Mouse (Mus musculus): ENCODE data around the gene Sirpa. TPM values are rescaled to one million over a fixed set of nuclear protein-coding genes. Genes with fewer than 3 reads are reported as not detected.
A peak's percentile ranks its signal among the peaks of the same experiment; 100 is the strongest.

Sirpa gene
- polyA plus RNA-seq, 1 experiment from 2014 or later = 27.8 TPM

DNA sequence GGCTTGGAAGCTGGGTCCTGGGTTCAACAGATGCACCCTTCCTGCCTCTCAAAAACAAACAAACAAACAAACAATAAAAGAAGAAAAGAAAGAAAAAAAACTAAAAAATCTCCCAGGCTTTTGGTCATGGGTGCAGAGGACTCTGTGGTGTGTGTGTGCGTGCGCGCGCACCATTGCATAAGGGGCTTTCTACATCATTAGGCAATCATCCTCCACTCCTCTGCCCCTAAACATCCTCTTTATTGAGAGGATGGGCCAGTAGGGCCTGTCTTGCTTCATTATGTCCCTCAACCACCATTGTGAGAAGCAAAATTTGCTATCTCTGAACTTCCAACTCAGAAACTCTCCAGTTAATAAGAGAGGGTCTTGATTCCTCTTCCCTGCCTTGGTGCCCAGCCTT, 738 bp upstream of the Sirpa start:
- WGBS (ENCODE audit: insufficient replicate concordance) = 64% methylated on average over 4 of the region's 4 CpGs
- Histone ChIP-seq H3K27ac (ENCODE audit: low read length) (peak overlapping the region; percentile 86), H3K4me3 (ENCODE audit: low read depth, low read length) (peak overlapping the region; percentile 64; the same call in 1 of the 2 replicates)

DNA sequence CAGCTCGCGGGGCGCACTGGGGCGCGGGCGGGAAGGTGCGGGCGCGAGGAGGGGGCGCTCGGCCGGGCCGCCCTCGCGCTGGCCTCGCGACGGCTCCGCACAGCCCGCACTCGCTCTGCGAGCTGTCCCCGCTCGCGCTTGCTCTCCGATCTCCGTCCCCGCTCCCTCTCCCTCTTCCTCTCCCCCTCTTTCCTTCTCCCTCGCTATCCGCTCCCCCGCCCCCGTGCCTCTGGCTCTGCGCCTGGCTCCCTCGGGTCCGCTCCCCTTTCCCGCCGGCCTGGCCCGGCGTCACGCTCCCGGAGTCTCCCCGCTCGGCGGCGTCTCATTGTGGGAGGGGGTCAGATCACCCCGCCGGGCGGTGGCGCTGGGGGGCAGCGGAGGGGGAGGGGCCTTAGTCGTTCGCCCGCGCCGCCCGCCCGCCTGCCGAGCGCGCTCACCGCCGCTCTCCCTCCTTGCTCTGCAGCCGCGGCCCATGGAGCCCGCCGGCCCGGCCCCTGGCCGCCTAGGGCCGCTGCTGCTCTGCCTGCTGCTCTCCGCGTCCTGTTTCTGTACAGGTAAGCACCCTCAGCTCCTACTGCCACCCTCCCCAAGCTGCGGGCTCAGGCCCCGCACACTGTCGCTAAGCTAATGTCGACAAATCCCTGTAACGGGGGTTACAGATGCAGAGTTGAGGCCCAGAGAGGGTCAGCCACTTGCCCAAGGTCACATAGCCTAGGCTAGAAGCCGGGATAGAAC, 673 bp downstream of the Sirpa start:
- WGBS (ENCODE audit: insufficient replicate concordance) = 1% methylated on average over 31 of the region's 77 CpGs
- peak; percentile 15 for ATAC-seq (ENCODE audit: low read depth)
- H3K4me2 ChIP-seq (ENCODE audit: low read depth, low read length) = peak overlapping the region; percentile 63

More for the DNA sequence above, 738 bp upstream of the Sirpa start:
- peaks cover 23% of the 10 kb centered on the region for H3K27me3 ChIP-seq (ENCODE audit: control insufficient read depth, insufficient read depth, low read depth, low read length)
- peak overlapping the region; percentile 63; the same call in 1 of the 2 replicates for H3K4me2 ChIP-seq (ENCODE audit: low read depth, low read length)
- H3K36me3 ChIP-seq (ENCODE audit: control insufficient read depth, insufficient read depth) = no peaks in the 10 kb centered on the region
- no peak overlapping the region for H3K9ac ChIP-seq (ENCODE audit: low read depth, low read length)
- no peaks in the 10 kb centered on the region; the same call in 1 of the 2 replicates for H3K4me1 ChIP-seq (ENCODE audit: control insufficient read depth, low read depth, low read length)
- ATAC-seq (ENCODE audit: low read depth) = no peak
- H3K9me3 ChIP-seq (replicated peaks; ENCODE audit: control insufficient read depth, low read length) = no peaks in the 10 kb centered on the region

DNA sequence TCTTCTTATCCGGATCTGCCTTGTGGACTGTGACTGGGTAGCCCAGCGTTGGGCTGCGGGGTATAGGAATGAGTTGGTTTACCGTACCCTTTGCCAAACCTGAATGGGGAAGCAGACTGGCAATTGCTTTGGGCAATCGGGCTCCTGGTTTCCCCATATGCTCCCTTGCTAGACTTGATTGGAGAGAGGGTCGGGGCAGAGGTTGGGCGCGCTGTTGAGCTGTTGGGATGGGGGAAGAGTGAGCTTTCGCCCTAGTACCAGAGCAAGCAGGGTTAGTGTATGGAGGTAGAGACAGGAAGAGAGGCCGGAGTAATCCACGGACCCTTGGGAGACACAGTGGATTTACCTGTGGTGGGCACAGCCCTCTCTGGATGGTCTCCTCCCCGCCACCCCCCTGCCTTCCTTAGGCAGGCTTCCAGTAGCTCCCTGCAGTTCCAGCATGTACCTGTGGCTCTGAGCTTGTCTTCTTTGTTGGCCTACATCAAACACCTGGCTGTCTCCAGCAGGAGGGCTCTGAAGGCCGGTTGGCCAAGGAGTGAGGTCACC, 1.3 kb downstream of the Sirpa start:
- Histone ChIP-seq H3K4me1 (ENCODE audit: control insufficient read depth, low read depth, low read length) (no peaks in the 10 kb centered on the region), H3K27me3 (ENCODE audit: control insufficient read depth, insufficient read depth, low read depth, low read length) (peaks cover 23% of the 10 kb centered on the region), H3K9ac (ENCODE audit: low read depth, low read length) (peak overlapping the region; percentile 65), H3K4me2 (ENCODE audit: low read depth, low read length) (peak overlapping the region; percentile 63), H3K4me3 (ENCODE audit: low read depth, low read length) (peak overlapping the region; percentile 64), H3K36me3 (ENCODE audit: control insufficient read depth, insufficient read depth) (no peaks in the 10 kb centered on the region), H3K27ac (ENCODE audit: low read length) (peak overlapping the region; percentile 86), H3K9me3 (replicated peaks; ENCODE audit: control insufficient read depth, low read length) (no peaks in the 10 kb centered on the region)
- WGBS (ENCODE audit: insufficient replicate concordance) = 11% methylated on average over 13 of the region's 13 CpGs
- ATAC-seq (ENCODE audit: low read depth) = no peak

More for the DNA sequence above, 673 bp downstream of the Sirpa start:
- Histone ChIP-seq H3K9me3 (replicated peaks; ENCODE audit: control insufficient read depth, low read length) (no peaks in the 10 kb centered on the region), H3K4me3 (ENCODE audit: low read depth, low read length) (peak overlapping the region; percentile 64), H3K27me3 (ENCODE audit: control insufficient read depth, insufficient read depth, low read depth, low read length) (peaks cover 23% of the 10 kb centered on the region), H3K27ac (ENCODE audit: low read length) (peak overlapping the region; percentile 86), H3K4me1 (ENCODE audit: control insufficient read depth, low read depth, low read length) (no peaks in the 10 kb centered on the region; the same call in 1 of the 2 replicates), H3K36me3 (ENCODE audit: control insufficient read depth, insufficient read depth) (no peaks in the 10 kb centered on the region), H3K9ac (ENCODE audit: low read depth, low read length) (peak overlapping the region; percentile 65)

DNA sequence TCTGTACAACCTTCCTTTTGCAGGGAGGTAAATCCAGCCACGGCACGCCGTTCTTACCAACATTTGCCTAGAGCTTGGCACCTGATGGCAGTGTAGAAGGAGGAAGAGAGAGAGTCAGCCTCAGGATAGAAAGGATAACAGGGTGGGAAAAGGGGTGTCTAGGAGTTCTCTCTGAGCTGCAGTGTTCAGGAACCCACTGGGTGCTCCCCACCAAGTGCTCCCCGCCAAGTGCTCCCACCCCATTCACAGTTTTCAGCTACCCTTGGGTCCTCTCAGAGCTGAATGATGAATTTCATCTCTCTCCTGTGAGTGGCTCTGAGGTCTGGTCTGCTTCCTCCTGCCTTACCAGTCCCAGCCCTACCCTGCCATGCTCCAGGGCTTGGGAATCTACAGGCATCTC, 1.9 kb downstream of the Sirpa start:
- no peaks in the 10 kb centered on the region for H3K4me1 ChIP-seq (ENCODE audit: control insufficient read depth, low read depth, low read length)
- H3K4me2 ChIP-seq (ENCODE audit: low read depth, low read length) = peak overlapping the region; percentile 63; the same call in 1 of the 2 replicates
- H3K9ac ChIP-seq (ENCODE audit: low read depth, low read length) = no peak overlapping the region
- H3K27me3 ChIP-seq (ENCODE audit: control insufficient read depth, insufficient read depth, low read depth, low read length) = peaks cover 23% of the 10 kb centered on the region
- no peaks in the 10 kb centered on the region for H3K9me3 ChIP-seq (replicated peaks; ENCODE audit: control insufficient read depth, low read length)
- no peak overlapping the region for H3K27ac ChIP-seq (ENCODE audit: low read length)
- no peak for ATAC-seq (ENCODE audit: low read depth)
- no peaks in the 10 kb centered on the region for H3K36me3 ChIP-seq (ENCODE audit: control insufficient read depth, insufficient read depth)
- 58% methylated on average over 4 of the region's 4 CpGs for WGBS (ENCODE audit: insufficient replicate concordance)
- H3K4me3 ChIP-seq (ENCODE audit: low read depth, low read length) = peak overlapping the region; percentile 64

DNA sequence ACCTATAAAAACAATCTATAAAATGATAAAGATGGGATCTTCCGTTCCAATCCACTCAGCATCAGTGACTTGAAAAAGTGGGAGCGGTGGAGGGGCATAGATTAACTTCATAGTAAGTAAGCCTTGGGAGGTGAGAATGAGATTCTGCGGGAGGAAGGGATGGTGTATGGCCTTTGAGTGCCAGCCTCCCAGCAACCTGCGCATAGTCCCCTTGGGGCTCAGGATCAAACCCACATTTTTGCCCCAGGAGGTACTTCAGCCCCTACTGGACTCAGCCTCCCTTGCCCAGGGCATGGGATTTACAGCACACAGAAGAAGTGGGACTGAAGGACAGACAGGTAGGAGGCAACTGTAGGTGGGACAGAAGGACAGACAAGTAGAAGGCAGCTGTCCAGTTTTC, 2.6 kb downstream of the Sirpa start:
- Histone ChIP-seq H3K9ac (ENCODE audit: low read depth, low read length) (no peak overlapping the region), H3K27ac (ENCODE audit: low read length) (peak overlapping the region; percentile 42; the same call in 1 of the 2 replicates)

DNA sequence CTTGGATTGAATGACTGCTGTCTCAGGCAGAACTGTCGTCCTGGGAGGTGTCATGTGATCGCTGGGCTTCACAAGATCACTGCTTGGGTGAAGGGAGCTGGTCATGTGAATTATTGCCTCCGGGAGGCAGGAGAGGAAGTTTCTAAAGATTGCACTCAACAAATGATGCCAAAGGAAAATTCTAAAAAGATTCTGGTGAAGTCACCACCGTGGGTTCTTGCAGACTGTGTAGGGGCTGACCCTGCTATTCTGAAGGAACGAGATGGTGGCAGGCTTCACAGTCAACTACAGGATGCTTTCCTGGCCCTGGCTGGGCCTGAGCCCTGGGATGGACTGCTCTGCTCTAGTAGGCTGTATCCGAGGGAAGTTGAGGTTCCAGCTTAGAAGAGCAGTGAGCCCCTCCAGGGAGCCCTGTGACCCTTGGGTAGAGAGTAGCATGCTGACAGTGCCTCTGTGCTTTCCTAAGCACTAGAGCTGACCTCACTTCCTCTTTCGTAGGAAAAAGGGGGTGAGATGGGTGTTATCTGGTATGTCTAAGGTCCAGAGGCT, 3.1 kb downstream of the Sirpa start:
- Histone ChIP-seq H3K9ac (ENCODE audit: low read depth, low read length) (no peak overlapping the region), H3K9me3 (replicated peaks; ENCODE audit: control insufficient read depth, low read length) (no peaks in the 10 kb centered on the region), H3K4me3 (ENCODE audit: low read depth, low read length) (no peak overlapping the region; the same call in 1 of the 2 replicates), H3K27ac (ENCODE audit: low read length) (0 out of 2 replicates have a peak overlapping the region, but pooled peaks have one; percentile 28), H3K4me1 (ENCODE audit: control insufficient read depth, low read depth, low read length) (no peaks in the 10 kb centered on the region), H3K36me3 (ENCODE audit: control insufficient read depth, insufficient read depth) (no peaks in the 10 kb centered on the region), H3K27me3 (ENCODE audit: control insufficient read depth, insufficient read depth, low read depth, low read length) (peaks cover 23% of the 10 kb centered on the region), H3K4me2 (ENCODE audit: low read depth, low read length) (peak overlapping the region; percentile 23)
- no peak for ATAC-seq (ENCODE audit: low read depth)
- 15% methylated on average over 7 of the region's 7 CpGs for WGBS (ENCODE audit: insufficient replicate concordance)

More for the DNA sequence above, 2.6 kb downstream of the Sirpa start:
- H3K9me3 ChIP-seq (replicated peaks; ENCODE audit: control insufficient read depth, low read length) = no peaks in the 10 kb centered on the region
- no peaks in the 10 kb centered on the region for H3K4me1 ChIP-seq (ENCODE audit: control insufficient read depth, low read depth, low read length)
- no peak for ATAC-seq (ENCODE audit: low read depth)
- no peaks in the 10 kb centered on the region for H3K36me3 ChIP-seq (ENCODE audit: control insufficient read depth, insufficient read depth)
- H3K27me3 ChIP-seq (ENCODE audit: control insufficient read depth, insufficient read depth, low read depth, low read length) = peaks cover 23% of the 10 kb centered on the region
- 73% methylated on average over 4 of the region's 4 CpGs for WGBS (ENCODE audit: insufficient replicate concordance)
- peak overlapping the region; percentile 23 for H3K4me2 ChIP-seq (ENCODE audit: low read depth, low read length)
- peak overlapping the region; percentile 64; the same call in 1 of the 2 replicates for H3K4me3 ChIP-seq (ENCODE audit: low read depth, low read length)

DNA sequence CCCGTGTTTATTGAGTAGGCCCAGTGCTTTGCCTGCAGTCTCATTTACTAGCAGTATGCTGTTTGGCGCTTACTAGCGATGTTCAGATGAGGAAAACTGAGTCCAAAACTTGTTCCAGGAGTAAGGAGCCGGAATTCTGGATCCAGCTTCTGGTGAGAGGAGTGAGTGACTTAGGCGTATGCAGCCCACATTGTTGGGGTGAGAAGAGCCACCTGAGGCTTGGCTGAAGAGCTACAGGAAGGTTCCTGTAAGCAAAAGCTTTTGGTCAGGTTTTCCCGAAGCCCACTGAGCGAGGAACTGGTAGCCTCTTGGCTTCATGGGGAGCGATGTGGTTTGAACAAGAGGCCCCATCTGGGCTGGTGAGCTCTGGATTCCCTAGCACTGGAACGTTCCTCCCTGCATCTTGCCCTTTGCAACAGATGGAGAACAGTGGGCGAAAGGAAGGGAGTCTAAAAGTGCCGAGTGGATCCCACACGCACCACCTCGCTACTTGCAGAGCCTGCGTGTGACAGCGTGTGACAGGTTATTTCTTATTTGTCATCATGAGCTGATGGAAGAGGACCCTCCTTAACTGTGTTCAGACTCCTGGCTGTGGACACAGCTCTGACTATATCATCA, 4.0 kb downstream of the Sirpa start:
- peaks cover 23% of the 10 kb centered on the region for H3K27me3 ChIP-seq (ENCODE audit: control insufficient read depth, insufficient read depth, low read depth, low read length)
- no peak overlapping the region for H3K4me2 ChIP-seq (ENCODE audit: low read depth, low read length)
- no peaks in the 10 kb centered on the region for H3K4me1 ChIP-seq (ENCODE audit: control insufficient read depth, low read depth, low read length)
- no peaks in the 10 kb centered on the region for H3K9me3 ChIP-seq (replicated peaks; ENCODE audit: control insufficient read depth, low read length)
- WGBS (ENCODE audit: insufficient replicate concordance) = 73% methylated on average over 15 of the region's 15 CpGs
- no peak overlapping the region for H3K9ac ChIP-seq (ENCODE audit: low read depth, low read length)
- no peak overlapping the region for H3K4me3 ChIP-seq (ENCODE audit: low read depth, low read length)
- no peak overlapping the region for H3K27ac ChIP-seq (ENCODE audit: low read length)
- no peaks in the 10 kb centered on the region for H3K36me3 ChIP-seq (ENCODE audit: control insufficient read depth, insufficient read depth)
- no peak for ATAC-seq (ENCODE audit: low read depth)

DNA sequence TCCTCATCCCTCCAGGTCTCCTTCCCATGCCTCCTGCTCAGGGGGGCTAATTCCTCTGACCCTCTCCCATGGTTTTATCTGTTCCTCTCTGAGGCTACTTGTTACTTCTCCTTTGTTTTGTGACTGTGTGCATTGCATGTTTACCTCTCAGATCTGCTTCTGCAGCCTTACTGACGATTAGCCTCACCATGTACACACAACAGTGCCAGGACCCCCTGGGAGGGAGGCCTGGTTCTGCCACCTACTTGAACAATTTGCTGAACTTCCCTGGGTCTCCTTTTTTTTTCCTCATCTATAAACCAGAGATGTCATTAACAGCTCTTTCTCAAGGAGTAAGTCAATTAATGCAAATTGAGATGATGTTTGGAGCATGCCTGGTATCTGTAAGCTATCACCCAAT, 4.9 kb downstream of the Sirpa start:
- H3K9me3 ChIP-seq (replicated peaks; ENCODE audit: control insufficient read depth, low read length) = no peaks in the 10 kb centered on the region
- no peak for ATAC-seq (ENCODE audit: low read depth)
- H3K27me3 ChIP-seq (ENCODE audit: control insufficient read depth, insufficient read depth, low read depth, low read length) = peaks cover 16% of the 10 kb centered on the region
- H3K4me2 ChIP-seq (ENCODE audit: low read depth, low read length) = no peak overlapping the region
- 43% methylated on average over 1 of the region's 1 CpGs for WGBS (ENCODE audit: insufficient replicate concordance)
- no peak overlapping the region for H3K27ac ChIP-seq (ENCODE audit: low read length)
- H3K4me1 ChIP-seq (ENCODE audit: control insufficient read depth, low read depth, low read length) = no peaks in the 10 kb centered on the region
- H3K36me3 ChIP-seq (ENCODE audit: control insufficient read depth, insufficient read depth) = no peaks in the 10 kb centered on the region
- no peak overlapping the region for H3K9ac ChIP-seq (ENCODE audit: low read depth, low read length)
- H3K4me3 ChIP-seq (ENCODE audit: low read depth, low read length) = no peak overlapping the region

Measured in liver, embryonic 16.5 days (tissue).